Mouse (Mus musculus): ENCODE data around the gene Pik3r5. TPM values are rescaled to one million over a fixed set of nuclear protein-coding genes. Genes with fewer than 3 reads are reported as not detected.

The Pik3r5 gene
- total RNA-seq, 2 experiments from 2014 or later = 0.70 to 1.1 TPM

DNA sequence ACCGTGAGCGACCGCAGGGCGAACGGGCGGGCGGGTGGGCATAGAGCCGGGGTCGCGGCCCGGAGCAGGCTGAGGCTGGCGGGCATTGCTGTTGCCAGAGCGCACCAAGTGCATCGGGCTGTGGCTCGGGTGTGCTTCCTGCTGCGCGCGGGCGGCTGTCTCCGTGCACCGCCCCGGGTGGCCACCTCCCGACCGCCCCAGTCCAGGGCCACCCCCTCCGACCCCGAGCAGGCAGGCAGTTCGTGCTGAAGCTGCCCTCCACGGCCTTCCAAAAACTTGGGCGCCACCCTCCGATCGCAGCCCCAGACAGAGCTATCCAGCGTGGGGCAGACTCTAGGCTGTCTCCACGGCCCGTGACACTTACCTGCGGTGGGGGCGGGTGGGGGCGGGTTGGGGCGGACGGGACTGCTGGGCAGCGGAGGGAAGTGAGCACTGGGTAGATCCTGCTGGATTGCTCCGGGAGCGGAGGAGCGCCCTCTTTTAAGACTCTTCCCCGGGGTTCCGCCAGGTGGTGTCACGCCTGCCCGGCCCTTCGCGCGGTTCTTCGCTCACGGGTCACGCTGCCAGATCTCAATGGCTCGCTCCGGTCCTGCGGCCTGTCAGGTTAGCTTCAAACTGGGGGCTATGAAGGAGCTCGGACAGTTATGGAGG, 31.8 kb upstream of the Pik3r5 start:
- no peak for DNase-seq (ENCODE audit: low spot score)
- intact Hi-C loops (cut with DNase I) = loop anchor here (10.0 kb wide), 1 partner anchor 505 kb away; no protein-coding TSS in a partner anchor

DNA sequence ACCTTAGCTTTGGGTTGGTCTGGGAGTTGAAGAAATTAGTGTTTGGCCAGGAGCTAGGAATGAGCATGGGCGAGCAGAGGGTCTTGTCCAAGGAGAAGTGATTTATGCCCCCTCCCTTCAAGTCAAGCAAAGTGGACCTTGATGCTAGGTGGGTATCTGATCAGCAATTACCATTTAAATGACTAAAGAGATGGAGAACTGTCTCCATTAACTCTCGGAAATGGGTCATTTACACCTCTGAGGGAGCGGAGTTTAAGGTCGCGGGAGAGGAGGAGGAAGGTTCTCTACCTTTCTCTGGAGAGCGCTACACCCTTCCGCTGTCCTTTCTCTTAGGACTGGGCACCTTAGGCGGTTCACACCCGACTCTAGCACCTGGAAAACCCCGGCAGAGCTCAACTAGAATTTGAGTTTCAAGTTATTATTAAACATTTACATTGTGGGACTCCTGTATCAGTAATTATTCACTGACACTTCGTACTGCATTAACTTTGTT, 31.1 kb upstream of the Pik3r5 start, which contains the start of gene Ntn1:
TSS of gene Ntn1 (minus strand) at position 97 of the 493 bp plus-strand sequence.
- intact Hi-C loops (cut with DNase I) = loop anchor here (10.0 kb wide), 1 partner anchor 506 kb away; no protein-coding TSS in a partner anchor
- no peak for DNase-seq (ENCODE audit: low spot score)

DNA sequence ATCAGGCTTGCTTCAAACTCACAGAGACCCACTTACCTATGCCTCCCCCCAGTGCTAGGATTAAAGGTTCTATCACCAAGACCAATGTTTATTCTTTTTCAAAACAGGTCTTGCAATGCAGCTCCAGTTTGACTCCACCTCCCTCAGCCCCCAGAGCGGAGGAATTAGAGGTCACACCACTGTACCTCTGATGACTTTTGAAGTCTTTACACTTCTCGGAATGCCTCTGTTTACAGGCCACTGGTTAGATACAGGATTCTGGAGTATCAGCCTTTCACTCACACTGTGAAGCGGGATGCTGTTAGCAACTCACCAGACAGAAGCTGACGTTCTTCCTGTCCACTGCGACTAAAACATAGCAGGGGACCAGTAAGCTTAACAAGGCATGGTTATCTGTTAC, 30.5 kb upstream of the Pik3r5 start:
- intact Hi-C loops (cut with DNase I) = loop anchor here (10.0 kb wide), 1 partner anchor 507 kb away; no protein-coding TSS in a partner anchor
- DNase-seq (ENCODE audit: low spot score) = no peak

DNA sequence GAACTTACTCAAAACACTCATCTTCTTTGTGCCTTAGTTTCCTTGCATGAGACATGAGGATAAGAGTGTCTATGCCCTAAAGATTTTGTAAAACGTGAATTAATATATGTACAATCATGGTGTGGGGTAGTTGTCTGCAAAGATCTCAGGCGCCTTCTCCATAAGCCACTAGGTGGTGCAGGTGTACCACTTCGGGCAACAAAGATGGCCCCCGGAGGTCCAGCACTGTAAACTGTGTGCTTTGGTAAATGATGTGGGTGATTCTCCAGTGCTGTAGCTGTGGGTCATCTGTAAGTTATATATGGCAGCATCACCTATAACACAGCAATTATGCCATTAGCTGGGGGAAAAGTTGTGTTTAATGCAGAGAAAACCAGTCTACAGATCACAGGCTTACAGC, 27.7 kb upstream of the Pik3r5 start:
- DNase-seq (ENCODE audit: low spot score) = no peak
- intact Hi-C loops (cut with DNase I) = loop anchor here (10.0 kb wide), 1 partner anchor 509 kb away; no protein-coding TSS in a partner anchor

DNA sequence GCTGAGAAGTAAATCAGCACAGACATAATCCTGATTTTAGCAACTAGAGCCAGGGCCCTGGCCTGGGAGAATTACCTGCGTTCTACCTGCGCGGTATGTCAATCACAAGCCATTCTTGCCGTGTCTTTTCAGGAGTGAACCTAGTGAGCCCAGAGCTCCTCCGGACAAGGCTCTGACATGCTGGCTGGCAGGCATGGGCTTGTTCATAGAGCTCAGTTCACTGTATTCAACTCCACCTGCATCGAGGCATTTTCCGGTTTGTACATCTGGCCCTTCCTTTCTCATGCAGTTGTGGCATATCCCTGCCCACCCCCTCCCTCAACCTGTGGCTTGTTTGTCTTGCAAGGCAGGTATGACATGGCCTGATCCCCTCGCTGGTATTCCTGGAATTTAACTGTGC, 26.3 kb upstream of the Pik3r5 start:
- intact Hi-C loops (cut with DNase I) = loop anchor here (10.0 kb wide), 1 partner anchor 511 kb away; no protein-coding TSS in a partner anchor
- DNase-seq (ENCODE audit: low spot score) = no peak

DNA sequence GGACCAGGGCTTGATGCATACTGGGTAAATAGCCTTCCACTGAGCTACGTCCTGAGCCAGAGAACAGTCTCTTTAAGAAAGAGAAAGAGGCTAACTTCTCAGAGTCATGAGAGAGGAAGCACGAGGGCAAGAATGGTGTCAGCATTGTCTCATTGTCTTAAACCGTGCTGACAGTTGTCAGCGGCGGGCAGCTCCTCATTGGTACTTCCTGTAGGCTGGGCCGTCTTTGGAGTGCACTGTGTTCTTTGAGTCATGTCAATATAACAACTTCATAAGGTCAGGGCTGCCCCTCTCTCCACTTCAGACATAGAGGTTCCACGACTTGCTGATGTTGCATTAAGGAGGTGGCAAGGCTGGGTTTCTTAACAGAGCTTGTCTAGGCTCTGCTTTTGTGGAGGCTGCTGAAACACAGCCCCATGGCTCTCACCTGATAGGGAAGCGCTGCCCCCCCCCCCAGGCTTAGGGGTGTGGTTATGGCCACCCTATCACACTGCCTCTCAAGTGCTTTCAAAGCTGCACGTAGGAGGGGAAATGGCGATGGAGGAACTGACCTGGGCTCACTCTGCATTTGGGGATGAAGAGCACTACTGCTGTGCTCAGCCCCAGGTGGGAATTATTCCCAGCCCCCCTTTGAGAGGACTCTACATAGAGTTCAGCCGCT, 24.5 kb upstream of the Pik3r5 start:
- intact Hi-C loops (cut with DNase I) = loop anchor here (10.0 kb wide), 1 partner anchor 513 kb away; no protein-coding TSS in a partner anchor

DNA sequence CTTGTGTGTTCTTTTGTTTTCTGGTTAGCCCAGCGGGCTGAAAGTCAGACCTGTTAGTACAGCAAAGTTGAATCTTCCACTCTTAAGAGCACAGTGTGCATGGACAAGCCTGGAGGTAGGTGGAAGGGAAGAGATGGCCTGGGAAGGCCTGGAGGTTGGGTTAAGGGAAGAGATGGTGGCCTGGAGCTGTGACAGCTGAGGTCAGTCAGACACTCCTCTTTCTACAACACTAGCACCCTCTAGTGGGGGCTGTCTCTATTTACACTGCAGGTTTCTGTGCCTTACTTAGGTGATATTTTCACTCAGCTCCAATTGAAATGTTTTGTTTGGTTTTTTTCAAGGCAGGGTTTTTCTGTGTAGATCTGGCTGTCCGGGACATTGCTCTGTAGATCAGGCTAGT, 23.8 kb upstream of the Pik3r5 start:
- intact Hi-C loops (cut with DNase I) = loop anchor here (1.0 to 10.0 kb wide), 3 partner anchors 196 to 513 kb away; no protein-coding TSS in a partner anchor
- DNase-seq (ENCODE audit: low spot score) = no peak

More for the DNA sequence above, 24.5 kb upstream of the Pik3r5 start:
- DNase-seq (ENCODE audit: low spot score) = no peak

DNA sequence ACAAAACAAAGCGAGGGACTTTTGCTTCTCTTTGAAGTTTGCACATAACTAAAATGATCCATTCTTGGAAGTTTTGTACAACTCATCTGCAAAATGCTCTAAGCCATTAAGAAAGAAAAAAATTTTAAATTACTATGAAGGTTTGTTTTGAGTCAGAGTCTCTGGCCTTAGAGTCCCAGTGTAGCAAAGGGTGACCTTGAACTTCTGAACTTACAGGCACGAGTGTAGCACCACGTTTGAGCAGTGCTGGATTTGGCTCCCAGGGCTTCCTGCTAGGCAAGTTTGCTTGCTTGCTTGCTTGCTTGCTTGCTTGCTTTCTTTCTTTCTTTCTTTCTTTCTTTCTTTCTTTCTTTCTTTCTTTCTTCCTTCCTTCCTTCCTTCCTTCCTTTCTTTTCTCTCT, 14.9 kb upstream of the Pik3r5 start:
- no peak for DNase-seq (ENCODE audit: low spot score)
- intact Hi-C loops (cut with DNase I) = no loop called here

DNA sequence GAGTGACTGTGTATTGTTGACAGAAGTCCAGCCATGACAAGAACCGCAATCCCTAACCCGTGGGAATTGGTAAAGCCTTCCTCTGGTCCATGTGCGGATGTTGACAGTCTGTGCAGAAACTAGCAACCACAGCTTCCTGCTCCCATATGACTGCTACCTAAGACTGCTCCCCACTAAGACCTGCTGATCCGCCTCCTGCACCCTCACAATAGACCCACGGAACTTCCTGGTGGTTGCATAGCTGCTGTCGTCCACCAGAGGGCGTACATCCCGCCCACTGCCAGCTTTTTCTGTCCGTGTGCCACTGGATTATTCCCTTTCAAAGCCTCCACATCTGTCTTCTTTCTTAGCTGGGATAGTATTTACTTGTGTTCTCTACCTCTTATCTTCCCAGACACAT, 14.1 kb upstream of the Pik3r5 start:
- DNase-seq (ENCODE audit: low spot score) = no peak
- intact Hi-C loops (cut with DNase I) = no loop called here

DNA sequence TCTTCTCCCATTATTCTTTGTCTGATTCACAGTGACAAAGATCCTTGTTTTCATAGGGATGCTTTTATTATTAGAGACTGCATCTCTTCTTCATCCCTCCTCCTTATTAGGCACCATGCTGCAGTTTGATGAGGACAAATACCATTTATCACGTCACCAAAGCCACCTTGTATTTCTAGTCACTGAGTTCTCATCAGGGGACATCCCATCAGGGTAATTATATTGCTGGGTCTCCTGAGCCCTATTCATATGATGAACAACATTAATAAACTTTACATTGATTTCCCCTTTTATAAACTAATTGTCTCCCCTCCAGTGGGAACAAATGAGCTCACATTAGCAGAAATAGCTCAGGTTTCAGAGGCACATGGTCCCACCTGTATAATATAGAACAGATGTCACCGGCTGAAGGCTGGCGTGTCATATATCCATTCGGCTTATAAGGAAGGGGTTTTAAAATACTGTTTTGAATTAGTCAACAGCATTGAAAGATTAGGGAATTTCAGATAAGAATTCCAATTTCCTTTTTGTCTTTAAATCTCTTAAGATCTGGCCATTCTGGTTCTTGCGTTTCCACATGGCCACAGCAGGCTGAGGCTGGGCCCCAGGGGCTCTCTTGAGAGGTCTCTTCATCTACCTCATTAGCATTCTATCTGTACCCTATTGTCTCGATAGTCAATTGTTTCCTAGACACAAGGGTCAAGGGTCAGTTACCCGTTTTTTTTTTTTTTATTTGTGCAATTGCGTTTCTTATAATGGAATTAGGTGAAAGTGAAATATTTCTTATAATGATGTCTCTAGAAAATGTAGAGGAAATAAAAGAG, 6.2 kb upstream of the Pik3r5 start:
- DNase-seq (ENCODE audit: low spot score) = no peak
- intact Hi-C loops (cut with DNase I) = no loop called here

DNA sequence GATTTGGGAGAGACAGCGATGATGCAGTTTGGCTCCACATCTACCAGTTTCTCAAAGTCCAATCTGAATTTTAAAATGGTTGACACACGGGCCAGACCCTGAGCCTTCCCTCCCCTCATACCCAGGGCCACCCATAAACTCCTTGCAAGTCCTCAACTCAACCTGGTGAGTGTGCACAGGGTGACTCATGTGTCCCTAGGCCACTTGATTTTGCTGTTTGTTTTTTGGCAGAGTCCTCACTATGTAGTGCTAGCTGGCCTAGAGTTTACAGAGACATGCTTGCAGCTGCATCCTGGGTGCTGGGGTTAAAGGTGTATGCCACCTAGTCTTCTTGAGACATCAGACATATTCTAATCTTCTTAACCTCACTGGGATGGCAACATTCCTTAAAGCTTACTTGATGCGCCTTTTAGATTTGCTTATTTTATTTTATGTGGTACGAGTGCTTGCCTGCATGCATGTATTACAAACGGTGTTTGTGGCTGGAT, 4.8 kb upstream of the Pik3r5 start:
- intact Hi-C loops (cut with DNase I) = no loop called here
- no peak for DNase-seq (ENCODE audit: low spot score)

DNA sequence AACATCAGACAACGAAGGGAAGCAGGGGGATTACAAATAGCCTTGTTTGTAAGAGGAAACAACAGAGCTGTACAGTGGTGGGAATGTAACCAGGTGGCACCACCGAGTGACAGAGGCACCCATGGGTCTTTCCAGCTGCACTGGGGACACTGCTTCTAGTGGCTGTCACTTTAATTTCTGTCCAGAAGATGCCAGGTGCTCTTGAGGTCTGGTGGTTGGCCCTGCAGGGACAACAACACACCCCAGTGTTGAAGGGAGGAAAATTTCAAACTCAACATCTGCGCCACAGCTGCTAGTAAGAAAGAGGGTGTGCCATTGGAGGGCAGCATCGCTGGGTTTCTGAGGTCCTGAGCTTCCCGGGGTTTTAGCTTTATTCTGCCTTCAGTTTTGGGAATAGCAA, 1.3 kb upstream of the Pik3r5 start:
- no peak for DNase-seq (ENCODE audit: low spot score)
- intact Hi-C loops (cut with DNase I) = loop anchor here (5.0 kb wide), 1 partner anchor 52 kb away; no protein-coding TSS in a partner anchor

DNA sequence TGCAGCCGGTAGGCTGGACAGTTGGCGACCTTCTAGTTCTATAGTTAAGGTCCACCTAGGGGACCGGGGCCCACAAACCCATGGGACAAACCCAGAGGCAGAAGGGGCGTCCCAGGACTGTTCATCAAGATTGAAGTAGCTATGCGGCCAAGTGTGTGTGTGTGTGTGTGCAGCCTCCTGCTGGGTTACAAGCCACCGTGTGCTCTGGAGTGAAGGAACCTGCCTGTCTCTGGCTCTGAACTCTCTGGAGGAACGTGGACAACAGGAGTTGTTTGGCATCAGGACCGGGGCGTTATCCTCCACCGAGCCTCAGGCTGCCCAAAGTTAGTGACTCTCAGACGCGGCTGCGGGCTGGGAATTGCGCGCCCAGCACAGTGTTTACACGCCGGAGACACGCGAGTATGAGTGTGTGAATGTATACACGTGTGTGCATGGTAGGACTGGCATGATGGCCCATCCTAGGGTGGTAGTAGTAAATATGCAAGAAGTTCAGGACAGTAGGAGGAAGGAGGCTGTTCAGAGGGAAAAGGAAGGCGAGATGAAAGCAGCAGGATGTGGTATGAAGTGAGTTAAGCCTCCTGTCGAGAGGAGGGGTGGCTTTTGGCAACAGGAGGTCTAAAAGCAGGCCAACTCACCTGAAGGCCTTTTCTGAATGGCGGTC, 570 bp downstream of the Pik3r5 start:
- DNase-seq (ENCODE audit: low spot score) = no peak
- intact Hi-C loops (cut with DNase I) = loop anchor here (5.0 kb wide), 1 partner anchor 50 kb away; no protein-coding TSS in a partner anchor

DNA sequence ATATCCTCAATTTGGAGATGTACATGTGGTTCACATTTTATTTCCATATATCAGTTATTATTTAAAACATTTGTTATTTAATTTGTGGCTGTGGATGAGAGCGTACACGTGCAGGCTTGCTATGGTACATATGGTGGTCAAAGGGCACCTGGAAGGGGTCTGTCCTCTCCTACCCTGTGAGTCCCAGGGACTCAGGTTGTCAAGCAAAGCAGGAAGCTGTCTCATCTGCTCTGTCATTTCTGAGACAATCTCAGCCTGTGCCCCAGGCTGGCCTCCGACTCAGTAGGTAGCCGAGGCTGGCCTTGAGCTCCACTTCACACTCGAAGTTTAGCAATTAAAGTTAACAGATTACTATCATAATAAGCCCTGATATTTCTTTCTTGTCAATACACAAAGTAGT, 1.6 kb downstream of the Pik3r5 start:
- intact Hi-C loops (cut with DNase I) = loop anchor here (5.0 kb wide), 1 partner anchor 49 kb away; no protein-coding TSS in a partner anchor
- no peak for DNase-seq (ENCODE audit: low spot score)

DNA sequence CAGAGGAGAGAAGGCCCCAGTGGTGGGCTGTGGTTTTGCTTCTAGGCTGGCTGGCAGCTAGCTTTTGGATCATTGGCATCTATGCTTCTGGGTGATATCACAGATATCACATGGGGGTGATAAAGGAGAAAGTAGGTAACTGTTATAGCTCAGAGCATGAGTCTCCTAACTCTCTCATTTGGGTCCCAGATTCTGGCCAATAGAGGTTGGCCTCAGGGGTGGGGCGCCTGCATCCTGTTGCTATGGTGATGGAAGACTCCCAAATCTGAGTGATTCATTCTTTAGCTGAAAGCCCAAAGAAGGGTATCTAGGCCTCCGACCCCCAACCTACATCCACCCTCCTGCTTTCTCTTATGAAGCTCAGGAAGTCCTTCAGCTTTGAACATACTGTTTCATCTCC, 2.8 kb downstream of the Pik3r5 start:
- intact Hi-C loops (cut with DNase I) = loop anchor here (5.0 kb wide), 1 partner anchor 48 kb away; no protein-coding TSS in a partner anchor
- no peak for DNase-seq (ENCODE audit: low spot score)

DNA sequence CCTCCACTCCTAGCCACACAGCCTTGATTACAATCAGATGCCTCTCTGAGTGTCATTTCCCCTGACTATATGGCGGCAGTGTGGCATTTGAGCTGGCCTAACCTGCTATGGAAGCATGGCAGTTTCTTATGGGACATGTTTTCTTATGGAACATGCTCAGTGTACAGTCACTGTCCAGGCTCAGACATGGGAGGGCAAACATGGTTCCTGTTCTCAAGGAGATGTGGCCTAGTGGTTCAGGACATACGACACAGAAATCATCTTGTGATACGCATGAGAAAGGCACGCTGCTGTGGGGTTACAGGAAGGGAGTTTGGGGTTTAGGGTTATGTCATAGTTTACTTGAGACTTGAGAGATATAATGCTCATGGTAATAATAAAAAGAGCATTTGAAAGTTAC, 3.7 kb downstream of the Pik3r5 start:
- DNase-seq (ENCODE audit: low spot score) = no peak
- intact Hi-C loops (cut with DNase I) = no loop called here

DNA sequence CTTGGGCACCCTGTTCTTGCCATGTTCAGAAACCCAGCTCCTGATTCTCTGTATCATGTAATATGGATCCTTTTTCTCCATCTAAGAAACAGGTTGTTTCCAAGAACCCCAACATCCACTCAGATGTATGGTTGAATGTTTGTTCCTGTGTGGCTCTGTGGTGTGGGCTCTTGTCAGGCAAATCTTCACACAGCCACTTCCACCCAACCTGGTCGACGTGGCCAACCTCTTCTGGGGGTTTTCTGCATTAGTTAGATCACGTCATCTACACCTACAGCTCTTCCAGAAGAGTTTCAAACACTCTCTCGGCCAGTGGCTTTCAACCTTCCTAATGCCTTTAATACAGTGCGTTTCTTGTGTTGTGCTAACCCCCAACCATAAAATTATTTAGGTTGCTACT, 4.5 kb downstream of the Pik3r5 start:
- intact Hi-C loops (cut with DNase I) = no loop called here
- DNase-seq (ENCODE audit: low spot score) = no peak

DNA sequence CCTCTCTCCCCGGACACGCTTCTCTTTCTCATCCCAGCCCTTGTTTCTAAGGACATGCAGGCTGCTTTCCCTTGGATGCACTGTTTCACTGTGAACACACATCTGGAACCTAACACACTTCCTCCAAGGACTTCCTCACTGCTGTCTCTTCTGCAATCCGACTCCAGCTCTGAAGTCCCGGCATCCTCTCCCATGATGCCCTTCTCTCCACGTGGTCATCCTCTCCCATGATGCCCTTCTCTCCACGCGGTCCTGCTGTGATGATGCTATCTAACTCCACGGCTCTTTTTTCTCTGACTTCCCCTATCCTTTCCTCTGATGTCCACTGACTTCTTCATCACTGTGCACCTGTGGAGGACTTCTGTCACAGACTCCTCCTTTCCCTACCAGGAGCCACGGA, 8.2 kb downstream of the Pik3r5 start:
- intact Hi-C loops (cut with DNase I) = no loop called here
- no peak for DNase-seq (ENCODE audit: low spot score)

DNA sequence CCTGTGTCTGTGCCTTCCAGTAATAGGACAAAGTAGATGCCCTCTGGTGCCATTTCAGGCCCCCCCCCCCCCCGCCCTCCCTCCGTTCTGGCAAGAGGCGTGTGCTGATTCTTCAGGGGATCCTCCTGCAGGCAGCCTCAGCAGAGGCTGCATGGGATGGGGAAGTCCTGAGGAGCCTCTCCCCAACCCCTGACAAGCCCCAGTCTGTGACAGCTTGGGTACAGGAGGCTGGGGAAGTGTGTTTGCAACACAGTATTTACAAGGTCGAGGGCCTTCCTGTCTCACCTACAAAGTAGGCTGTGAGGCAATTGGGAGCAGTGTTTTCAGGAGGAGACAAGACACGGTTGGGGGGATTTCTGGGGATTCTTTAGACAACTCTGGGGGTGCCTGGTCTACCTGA, 9.0 kb downstream of the Pik3r5 start:
- DNase-seq (ENCODE audit: low spot score) = no peak
- intact Hi-C loops (cut with DNase I) = no loop called here

Data from heart, postnatal 25 days (tissue).